Mouse (Mus musculus): ENCODE results near the gene 1700113H08Rik.

DNA sequence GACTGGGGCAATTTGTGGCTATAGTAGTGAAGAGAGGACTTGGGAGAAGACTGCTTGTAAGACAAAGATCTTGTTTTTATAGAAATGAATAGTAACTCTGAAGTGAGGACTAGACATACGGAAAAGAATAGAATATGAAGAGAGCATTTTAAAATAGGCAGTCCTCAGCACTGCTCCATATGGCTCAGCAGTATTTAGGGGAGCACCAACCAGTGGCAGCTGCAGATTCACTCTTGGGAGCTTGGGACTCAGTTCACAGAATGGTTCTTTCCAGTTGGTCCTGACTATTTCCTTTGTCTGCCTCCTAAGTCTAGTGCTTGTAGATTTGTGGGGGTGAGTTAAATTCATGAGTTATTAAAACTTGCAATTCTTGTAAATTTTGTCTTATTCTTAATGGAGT, 151.6 kb downstream of the 1700113H08Rik start:
- TF ChIP-seq CTCF (IDR thresholded peaks at IDR 0.05; ENCODE audit: extremely low read depth, insufficient read depth, insufficient read length, insufficient replicate concordance): no peak
- no peak for TF ChIP-seq POLR2A (IDR thresholded peaks at IDR 0.05; ENCODE audit: low read depth, low read length)

All from spleen, adult 2 months (tissue).